Mouse (Mus musculus): ENCODE data around the gene Ptprb.

Ptprb gene

DNA sequence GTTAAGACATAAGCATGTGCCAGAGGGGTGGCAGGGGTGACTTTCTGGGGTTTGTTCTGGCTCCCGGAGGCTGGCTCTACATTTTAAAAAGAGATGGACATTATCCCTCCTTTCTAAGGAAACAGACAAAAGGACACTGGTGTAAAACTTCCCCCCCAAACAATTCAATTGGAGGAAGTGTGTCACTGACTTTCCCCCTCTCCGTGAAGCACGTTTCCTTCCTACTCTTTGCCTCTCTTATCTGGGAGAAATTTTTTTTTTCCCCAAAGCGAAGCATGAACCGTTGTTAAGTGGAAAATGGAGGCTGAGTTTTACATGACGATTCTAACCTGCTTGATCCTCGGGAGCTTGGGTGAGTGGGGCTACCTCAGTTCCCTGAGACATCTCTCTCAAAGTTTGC, at the start of gene Ptprb:
Gene Ptprb, plus strand, starts transcription at position 244 of the 400 bp plus-strand sequence.
- DNase-seq = no peak

DNA sequence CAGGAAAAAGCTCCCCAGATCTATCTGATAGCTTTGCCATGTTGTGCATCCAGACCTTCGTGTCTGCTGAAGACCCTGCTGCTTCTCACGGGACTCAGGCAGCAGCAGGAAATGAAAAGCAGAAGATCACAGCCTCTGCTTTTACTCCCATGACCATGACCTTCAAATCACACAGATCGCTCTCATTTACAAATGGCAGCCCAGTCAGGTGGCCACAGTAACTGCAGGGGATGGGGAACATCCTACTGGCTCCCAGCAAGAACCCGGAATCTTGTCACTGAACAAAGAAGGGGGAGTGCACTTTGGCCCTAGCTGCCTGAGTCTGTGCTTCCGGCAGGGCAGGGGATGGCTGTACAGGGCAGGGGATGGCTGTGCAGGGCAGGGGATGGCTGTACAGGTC, 40.0 kb upstream of the Ptprb start:
- no peak for DNase-seq

DNA sequence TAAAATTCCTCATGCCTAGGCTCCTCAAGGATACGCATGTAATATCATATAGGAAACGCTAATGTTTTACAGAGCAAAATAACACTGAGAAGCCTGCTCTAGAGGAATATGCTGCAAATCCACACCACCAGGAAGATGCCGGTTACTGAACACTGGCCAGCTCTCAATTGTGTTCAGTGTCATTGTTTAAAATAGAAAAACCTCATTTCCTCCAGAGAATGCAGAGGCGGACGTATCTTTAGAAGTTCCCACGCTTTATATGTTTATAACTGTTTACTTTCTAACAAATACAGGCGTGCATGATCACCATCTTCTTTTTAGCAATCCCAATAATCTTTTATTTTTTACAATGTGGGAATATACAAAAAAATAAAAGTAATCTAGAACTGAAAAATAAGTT, 33.1 kb upstream of the Ptprb start:
- no peak for DNase-seq

- DNase-seq = no peak
These were observed 31.9 kb upstream of the Ptprb start for GRCm38 (mm10) chr10:116243373-116243772.

DNA sequence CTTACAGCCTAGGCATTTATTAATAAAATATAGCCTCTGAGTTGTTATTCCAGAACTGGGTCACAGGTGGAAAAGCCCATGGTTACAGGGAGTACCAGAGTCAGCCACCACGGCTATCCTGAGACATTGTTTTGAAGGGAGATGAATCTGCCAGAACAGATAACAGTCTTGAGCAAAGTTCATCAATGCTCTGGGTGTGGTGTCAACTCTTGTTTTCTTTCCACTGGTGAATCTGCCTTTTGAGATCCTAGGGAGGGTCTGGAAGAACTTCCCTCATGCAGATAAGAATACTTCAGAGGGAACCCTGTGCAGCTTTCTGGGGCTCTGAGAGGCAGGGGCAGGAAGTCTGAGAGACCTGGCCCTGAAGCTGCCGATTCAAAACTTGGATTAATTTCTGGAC, 29.7 kb upstream of the Ptprb start:
- no peak for DNase-seq

DNA sequence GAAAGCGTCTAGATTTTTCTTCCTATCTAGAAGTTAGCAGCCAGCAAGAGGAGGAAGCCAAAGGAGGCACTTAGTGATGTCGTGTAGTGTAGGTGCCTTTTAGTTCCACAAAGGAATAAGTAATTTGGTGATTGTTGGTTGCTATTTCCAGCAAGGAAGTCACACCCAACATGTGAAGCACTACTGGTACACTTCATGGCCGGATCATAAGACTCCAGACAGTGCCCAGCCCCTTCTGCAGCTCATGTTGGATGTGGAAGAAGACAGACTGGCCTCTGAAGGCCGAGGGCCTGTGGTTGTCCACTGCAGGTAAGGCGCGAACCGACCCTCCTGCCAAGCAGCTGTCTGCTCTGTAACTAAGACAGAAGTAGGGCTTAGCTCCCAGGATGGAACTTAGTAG, 22.7 kb upstream of the Ptprb start:
- DNase-seq = no peak

DNA sequence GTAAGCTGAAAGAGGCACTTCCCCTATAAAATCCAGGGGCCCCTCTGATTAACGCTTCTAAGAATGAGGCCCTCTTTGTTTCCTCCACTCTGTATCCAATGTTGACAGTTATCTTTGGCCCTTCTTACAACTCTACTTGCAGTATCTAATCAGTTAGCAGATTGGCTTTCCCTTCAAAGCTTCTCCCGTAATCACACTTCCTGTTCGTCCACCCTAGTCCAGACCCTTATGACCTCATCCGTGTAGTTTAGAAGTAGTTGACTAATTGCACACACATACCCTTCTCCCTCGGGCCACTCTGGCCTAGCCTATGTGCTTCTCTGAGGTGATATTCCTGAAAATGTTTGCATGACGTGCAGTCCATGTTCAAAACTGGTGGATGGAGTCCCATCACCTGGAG, 21.4 kb upstream of the Ptprb start:
- DNase-seq = no peak

GRCm38 (mm10) chr10:116259298-116259697, 16.0 kb upstream of the Ptprb start:
- no peak for DNase-seq

GRCm38 (mm10) chr10:116260658-116261433, 14.5 kb upstream of the Ptprb start:
- DNase-seq = no peak

DNA sequence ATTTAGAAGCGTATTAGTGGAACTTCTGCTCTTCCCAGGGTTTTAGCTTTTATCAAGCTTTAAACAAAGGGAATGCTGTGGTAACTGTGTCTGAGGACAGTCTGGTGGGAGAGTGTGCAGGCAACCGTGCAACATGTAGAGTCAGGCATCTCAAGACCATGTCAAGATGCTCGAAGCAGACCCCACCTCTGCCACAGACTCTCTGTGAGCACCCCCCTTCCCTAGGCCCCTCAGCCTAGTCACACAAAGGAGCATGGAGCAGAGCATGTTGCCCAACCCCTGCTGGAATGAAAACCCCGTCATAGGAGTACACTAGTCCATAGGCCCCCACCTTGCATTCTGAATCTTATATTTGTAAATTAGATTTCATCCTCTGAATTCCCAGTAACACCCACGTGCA, 13.8 kb upstream of the Ptprb start:
- DNase-seq = no peak

- DNase-seq = no peak
These were observed 10.8 kb upstream of the Ptprb start for GRCm38 (mm10) chr10:116264521-116264920.

- DNase-seq = no peak
These were observed 8.5 kb upstream of the Ptprb start for GRCm38 (mm10) chr10:116266561-116267433.

- no peak for DNase-seq
These were observed 7.9 kb upstream of the Ptprb start for GRCm38 (mm10) chr10:116267434-116267822.

GRCm38 (mm10) chr10:116268343-116268742, 7.0 kb upstream of the Ptprb start:
- DNase-seq = no peak

DNA sequence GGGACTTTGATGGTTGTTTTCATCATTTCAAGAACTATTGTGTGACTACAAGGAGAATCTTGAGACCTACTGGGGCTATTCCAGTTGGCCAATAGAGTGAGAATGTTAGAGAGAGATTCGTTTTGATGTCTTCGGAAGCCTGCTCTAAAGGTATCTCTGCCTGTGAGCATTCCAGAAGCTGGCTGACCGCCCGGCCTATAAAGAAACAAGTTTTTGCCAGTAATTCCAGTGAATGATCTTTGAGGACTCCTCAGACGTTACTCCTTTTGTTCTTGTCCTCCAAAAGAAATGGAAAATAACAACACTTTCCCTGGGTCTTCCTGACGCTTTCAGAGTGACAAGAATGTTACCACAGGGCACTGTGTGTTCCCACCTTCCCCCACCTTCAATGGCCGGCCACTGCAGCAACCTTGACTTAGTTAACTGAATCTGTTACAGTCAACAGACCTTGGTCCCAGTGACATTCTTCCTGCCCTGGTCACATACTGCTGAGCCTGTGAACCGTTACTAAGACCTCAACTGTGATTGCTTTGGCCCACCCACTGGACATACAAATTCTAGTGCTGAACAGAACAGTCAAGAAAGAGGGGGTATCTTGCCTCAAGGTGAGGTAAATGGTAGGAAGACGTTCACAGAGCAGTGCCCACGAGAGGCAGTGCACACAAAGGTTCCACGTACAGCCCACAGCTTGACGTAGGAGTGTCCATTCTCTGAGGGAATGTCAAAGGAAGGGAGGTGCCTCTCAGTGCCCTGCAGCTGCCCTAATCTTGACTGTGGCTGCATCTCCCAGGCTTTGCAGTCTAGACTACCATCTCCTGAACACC, 4.5 kb upstream of the Ptprb start:
- DNase-seq = no peak

GRCm38 (mm10) chr10:116271470-116271915, 3.8 kb upstream of the Ptprb start:
- no peak for DNase-seq

- no peak for DNase-seq
These were observed 3.2 kb upstream of the Ptprb start for GRCm38 (mm10) chr10:116272156-116272555.

DNA sequence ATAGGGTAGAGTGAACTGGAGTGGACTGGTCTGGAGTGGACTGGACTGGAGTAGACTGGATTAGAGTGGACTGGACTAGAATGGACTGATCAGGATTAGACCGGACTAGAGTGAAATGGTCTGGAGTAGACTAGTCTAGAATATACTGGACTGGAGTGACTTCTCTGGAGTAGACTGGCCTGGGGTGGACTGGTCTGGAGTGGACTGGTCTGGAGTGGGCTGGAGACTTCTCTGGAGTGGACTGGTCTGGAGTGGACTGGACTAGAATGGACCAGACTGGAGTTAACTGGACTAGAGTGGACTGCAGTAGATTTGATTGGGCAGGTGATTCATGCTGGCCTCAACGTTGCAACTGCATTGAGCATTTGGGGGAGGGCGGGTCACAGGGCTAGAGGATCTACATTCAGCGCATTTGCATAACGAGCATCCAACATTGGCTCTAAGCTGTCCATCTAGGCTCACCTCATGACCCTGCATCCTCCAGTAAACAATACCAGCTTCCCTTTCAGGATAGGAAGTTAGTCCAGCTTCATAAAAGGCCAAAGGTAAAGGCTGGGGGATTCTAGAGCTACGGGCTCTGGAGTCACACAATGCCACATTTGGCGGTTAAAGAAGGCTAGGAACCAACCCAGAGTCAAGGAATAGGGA, 11.5 kb downstream of the Ptprb start:
- no peak for DNase-seq

- DNase-seq = no peak
These were observed 12.8 kb downstream of the Ptprb start for GRCm38 (mm10) chr10:116288130-116288529.

- no peak for DNase-seq
These were observed 15.2 kb downstream of the Ptprb start for GRCm38 (mm10) chr10:116290483-116290882.

- DNase-seq = no peak
These were observed 15.9 kb downstream of the Ptprb start for GRCm38 (mm10) chr10:116291153-116291755.

- no peak for DNase-seq
These were observed 21.1 kb downstream of the Ptprb start for GRCm38 (mm10) chr10:116296439-116296838.

Measured in thymus, postnatal 25 days (tissue).